Mouse (Mus musculus) G1E (cell line): Measurements from ENCODE around the gene Clcf1.

Source experiments
- CTCF ChIP-seq: IDR thresholded peaks from 2 replicates; pipeline ENCODE4 v1.5.1; 2012; ENCODE audit warnings: low read depth, low read length, inconsistent platforms, mixed read lengths
- GATA1 ChIP-seq: IDR thresholded peaks from 2 replicates; pipeline ENCODE4 v1.6.1; 2012; ENCODE audit warnings: borderline replicate concordance, low read length, inconsistent platforms, mixed read lengths
- GATA2 ChIP-seq: IDR thresholded peaks from 2 replicates; pipeline ENCODE4 v1.6.1; 2012; ENCODE audit warnings: low read depth, low read length, inconsistent platforms, borderline replicate concordance
- POLR2AphosphoS5 ChIP-seq: IDR thresholded peaks from 2 replicates; pipeline ENCODE4 v1.6.1; 2012; ENCODE audit warnings: low read depth, low read length, inconsistent platforms; ENCODE audit not compliant: insufficient replicate concordance
- TAL1 ChIP-seq: conservative IDR thresholded peaks from 2 replicates; pipeline ENCODE4 v1.6.1; 2012; ENCODE audit warnings: low read depth, low read length, inconsistent platforms, mixed read lengths

GRCm38 (mm10) chr19:4265956-4266355 lies 51.9 kb downstream of the Clcf1 start:
- TF ChIP-seq GATA1 = no peak
- no peak for TF ChIP-seq CTCF
- TF ChIP-seq GATA2 = no peak
- no peak for TF ChIP-seq TAL1
- no peak for TF ChIP-seq POLR2AphosphoS5
